Mouse (Mus musculus): ENCODE data around the gene Pou6f2.

Gene Pou6f2

GRCm38 (mm10) chr13:18397586-18397985 is at the start of gene Pou6f2:
Gene Pou6f2 (minus strand): TSS chr13:18397686.
- no peak for DNase-seq (ENCODE audit: inconsistent age in 2 of 2, low spot score in 1 of 2)

DNA sequence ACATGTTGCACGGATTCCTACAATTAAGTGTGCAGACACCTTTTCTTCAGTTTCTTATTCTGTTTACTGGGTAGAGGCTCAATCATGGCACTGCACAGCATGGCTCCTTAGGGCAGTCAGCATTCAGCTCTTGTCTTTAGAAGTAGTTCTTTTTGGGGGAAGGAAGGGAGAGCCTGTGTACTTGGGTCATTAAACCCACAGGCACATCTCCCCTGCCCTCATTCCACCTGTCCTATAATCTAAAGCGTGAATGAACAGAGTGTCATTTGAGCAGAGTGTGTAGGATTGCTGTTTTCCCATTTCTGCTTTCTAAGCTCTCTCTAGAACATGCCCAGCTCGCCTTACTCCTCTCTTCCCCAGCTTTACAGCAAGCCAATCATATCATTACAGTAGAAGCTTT is 42.4 kb upstream of the Pou6f2 start:
- no peak for DNase-seq (ENCODE audit: inconsistent age in 2 of 2, low spot score in 1 of 2)

DNA sequence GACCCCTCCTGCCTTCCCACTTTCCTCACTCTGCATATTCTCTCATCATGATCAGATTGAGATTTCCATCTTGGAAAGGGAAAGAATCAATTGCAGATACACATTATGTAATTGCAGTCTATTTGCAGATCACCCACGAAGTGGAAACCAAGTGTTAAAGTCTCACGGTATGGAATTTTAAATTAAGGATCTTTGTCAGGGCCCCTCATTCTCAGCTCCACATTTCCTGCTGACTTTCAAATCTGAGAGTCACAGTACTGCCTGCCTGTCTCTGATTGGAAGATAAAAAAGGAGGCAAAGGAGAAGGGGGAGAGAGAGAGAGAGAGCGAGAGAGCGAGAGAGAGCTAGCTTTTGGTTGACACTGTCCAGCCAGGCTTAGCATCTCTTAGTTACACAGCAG is 9.8 kb downstream of the Pou6f2 start:
- DNase-seq (ENCODE audit: inconsistent age in 2 of 2, low spot score in 1 of 2), result no peak

- no peak for DNase-seq (ENCODE audit: inconsistent age in 2 of 2, low spot score in 1 of 2)
These were observed 34.1 kb downstream of the Pou6f2 start for GRCm38 (mm10) chr13:18363373-18363772.

GRCm38 (mm10) chr13:18344580-18345333 is 52.7 kb downstream of the Pou6f2 start:
- DNase-seq (ENCODE audit: inconsistent age in 2 of 2, low spot score in 1 of 2), result no peak

DNA sequence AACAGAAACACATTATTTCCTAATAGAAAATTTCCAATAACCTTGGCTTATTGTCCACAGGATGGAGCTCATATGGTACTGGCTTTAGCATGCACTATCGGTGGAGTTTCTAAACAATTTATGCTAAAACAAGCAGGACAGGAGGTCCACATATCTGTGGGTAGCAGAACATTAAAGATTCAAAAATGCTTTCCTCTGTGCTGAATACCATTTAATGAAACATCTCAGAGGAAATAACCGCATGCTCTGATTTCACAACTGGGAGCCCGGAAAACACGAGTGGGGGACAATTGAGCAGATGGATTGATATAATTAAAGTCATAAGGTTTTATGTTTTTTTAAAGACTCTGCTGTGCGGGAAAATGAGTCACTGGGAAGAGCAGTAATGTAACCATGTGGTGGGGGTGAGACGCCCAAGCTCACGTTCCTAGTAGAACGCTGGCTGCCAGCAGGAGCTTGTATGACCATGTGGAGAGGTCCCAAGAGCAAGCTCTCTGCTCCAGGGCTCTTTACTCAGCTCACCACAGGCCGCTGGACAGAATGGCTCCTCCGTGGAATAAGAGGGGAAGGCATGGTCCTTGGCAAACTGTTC is 58.5 kb downstream of the Pou6f2 start:
- no peak for DNase-seq (ENCODE audit: inconsistent age in 2 of 2, low spot score in 1 of 2)

- DNase-seq (ENCODE audit: inconsistent age in 2 of 2, low spot score in 1 of 2), result no peak
These were observed 59.5 kb downstream of the Pou6f2 start for GRCm38 (mm10) chr13:18338022-18338421.

- no peak for DNase-seq (ENCODE audit: inconsistent age in 2 of 2, low spot score in 1 of 2)
These were observed 63.5 kb downstream of the Pou6f2 start for GRCm38 (mm10) chr13:18334035-18334434.

GRCm38 (mm10) chr13:18332596-18332995 is 64.9 kb downstream of the Pou6f2 start:
- DNase-seq (ENCODE audit: inconsistent age in 2 of 2, low spot score in 1 of 2), result no peak

GRCm38 (mm10) chr13:18323980-18324678 is 73.4 kb downstream of the Pou6f2 start:
- DNase-seq (ENCODE audit: inconsistent age in 2 of 2, low spot score in 1 of 2), result no peak

- DNase-seq (ENCODE audit: inconsistent age in 2 of 2, low spot score in 1 of 2), result no peak
These were observed 74.1 kb downstream of the Pou6f2 start for GRCm38 (mm10) chr13:18323407-18323806.

DNA sequence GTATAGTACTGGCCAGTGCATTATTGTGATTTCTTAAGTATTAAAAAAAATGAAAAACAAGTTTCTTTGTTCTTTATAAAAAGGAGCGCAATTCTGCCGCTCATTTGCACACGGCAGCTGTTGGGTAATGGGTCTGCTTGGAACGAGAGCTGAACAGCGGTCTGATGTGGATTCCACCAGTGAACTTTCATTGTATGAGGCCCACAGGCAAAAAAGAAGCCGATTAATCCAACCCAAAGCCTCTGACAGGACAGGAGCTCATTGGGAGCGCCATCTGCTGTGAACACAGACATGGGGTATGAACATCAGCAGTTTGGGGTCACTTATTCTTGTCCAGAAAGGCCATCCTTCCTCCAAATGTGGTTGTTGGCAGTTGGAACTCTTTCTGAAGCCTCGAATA is 84.9 kb downstream of the Pou6f2 start:
- no peak for DNase-seq (ENCODE audit: inconsistent age in 2 of 2, low spot score in 1 of 2)

DNA sequence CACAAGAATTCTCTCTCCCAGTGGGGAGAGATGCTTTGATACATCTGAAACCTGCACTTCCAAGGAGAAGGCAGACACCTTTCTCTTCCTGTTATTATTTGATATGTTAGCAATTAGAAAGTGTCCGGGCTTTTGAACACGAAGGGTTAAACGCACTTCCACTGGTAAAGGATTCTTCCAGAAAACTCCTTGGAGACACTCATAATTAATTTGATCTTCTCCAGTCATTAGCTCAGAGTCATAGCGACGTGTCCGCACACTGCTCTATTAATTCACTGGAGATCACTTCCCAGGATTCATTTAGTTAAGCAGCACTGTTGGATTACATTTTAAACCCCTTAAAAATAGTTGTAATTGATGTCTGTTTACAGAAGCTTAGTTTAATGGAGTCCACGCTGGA is 88.5 kb downstream of the Pou6f2 start:
- no peak for DNase-seq (ENCODE audit: inconsistent age in 2 of 2, low spot score in 1 of 2)

GRCm38 (mm10) chr13:18306506-18307145 is 90.9 kb downstream of the Pou6f2 start:
- no peak for DNase-seq (ENCODE audit: inconsistent age in 2 of 2, low spot score in 1 of 2)

- no peak for DNase-seq (ENCODE audit: inconsistent age in 2 of 2, low spot score in 1 of 2)
These were observed 97.5 kb downstream of the Pou6f2 start for GRCm38 (mm10) chr13:18299966-18300365.

DNA sequence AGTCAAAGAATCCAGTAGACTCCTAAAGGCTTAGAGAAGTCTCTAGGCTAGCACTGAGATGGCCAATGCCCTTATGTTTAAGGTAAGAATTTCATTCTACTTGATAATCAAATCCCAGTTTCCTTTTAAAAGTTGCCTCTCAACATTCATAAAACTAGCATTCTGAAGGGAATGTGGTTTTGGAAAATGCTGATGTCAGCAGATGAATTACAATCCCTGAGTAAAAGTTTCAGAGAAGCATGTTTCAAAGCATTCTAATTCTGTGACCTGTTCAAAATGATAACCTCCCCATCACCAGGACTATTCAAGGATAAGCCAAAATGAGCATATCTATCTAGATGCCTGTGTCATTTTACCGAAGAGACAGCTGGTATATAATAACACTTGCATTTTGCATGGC is 104.0 kb downstream of the Pou6f2 start:
- no peak for DNase-seq (ENCODE audit: inconsistent age in 2 of 2, low spot score in 1 of 2)

GRCm38 (mm10) chr13:18290253-18290914 is 107.1 kb downstream of the Pou6f2 start:
- no peak for DNase-seq (ENCODE audit: inconsistent age in 2 of 2, low spot score in 1 of 2)

- DNase-seq (ENCODE audit: inconsistent age in 2 of 2, low spot score in 1 of 2), result no peak
These were observed 110.0 kb downstream of the Pou6f2 start for GRCm38 (mm10) chr13:18287536-18287935.

- DNase-seq (ENCODE audit: inconsistent age in 2 of 2, low spot score in 1 of 2), result no peak
These were observed 115.0 kb downstream of the Pou6f2 start for GRCm38 (mm10) chr13:18282361-18282982.

DNA sequence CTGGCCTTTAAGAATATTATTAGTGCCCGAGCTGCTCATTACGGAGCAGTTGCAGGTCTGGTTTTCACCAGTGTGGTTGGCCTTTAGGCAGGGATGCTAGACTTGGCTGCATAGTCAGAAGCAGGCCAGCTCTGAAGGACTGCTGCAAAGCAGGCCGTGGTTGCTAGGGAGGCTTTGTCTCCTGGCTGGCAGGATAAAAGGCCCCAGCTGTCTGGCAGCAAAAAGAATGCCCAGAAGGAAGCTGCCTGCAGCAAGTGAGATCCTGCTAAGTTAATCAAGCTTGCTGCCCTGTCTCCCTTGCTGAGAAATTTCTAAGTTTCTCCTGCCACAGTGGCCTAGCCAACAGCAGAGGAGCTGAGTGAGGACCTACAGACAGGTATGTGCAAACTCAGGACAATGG is 116.4 kb downstream of the Pou6f2 start:
- DNase-seq (ENCODE audit: inconsistent age in 2 of 2, low spot score in 1 of 2), result no peak

DNA sequence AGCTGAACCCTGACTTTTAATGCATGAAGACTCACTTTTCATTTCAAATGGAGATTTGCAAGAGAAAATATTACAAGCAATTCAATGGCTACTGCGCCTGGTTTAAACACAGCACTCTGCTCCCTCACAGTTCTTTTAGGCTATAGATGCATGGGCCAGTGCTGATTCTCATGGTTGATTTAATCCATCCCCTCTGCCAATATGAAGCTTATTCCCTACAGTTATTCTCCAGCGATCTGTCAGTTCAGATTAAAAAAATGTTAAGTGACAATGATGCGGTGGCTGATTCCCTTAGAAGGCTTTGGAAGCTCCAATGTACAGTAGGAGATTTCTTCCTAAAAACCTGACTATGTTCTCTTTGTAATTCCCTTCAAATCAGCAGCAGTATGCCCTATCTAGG is 144.4 kb downstream of the Pou6f2 start:
- DNase-seq (ENCODE audit: inconsistent age in 2 of 2, low spot score in 1 of 2), result no peak

Measured in adrenal gland, adult (tissue).